Mouse (Mus musculus) thymus, postnatal 4 days (tissue): Measurements from ENCODE around the gene Dscam.

ENCODE experiments used
- DNase-seq: peaks from one replicate; pipeline ENCODE4 v3.0.0; 2021

Gene Dscam

GRCm38 (mm10) chr16:97014343-97014742 is 156.2 kb downstream of the Dscam start:
- no peak for DNase-seq

DNA sequence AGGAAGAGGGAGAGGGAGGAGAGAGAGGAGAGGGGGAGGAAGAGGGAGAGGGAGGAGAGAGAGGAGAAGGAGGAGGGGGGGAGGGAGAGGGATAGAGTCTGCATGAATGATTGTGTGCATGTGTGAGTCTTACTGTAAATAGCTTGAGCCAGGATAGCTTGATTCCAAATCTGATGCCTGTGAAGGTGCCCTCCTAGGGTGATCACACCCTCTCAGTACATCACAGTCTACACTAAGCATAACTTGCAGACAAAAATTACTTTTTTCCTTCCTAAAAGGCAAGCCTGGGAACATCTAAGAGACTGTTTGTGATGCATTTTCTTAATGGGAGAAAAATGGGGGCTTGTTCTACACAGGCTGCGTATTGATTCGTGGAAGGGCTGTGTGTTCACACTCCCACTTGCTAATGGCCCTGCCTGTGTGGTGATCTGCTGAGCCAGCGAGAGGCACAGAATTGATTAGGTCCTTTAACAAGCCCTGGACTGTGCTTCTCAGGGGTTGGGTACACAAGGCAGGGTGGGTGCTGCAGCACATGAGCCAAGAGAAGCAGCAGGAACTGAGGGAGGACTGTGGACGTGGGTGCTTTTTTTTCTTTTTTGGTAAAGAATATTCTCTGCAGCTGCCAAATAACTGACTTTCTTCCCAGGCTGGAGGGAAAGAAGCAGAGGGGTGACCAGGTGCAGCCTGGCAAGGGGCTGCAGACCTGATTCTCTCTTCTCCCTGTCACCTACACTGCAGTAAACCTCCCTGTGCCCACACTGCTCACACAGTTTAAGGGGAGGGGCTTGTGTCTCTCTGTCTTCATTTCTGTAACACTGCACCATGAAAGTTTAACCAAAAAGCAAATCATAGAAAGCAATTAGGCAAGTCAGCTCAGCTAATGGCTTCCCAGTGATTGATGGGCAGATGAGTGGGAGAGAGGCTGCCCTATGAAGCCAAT is 161.2 kb downstream of the Dscam start:
- no peak for DNase-seq

DNA sequence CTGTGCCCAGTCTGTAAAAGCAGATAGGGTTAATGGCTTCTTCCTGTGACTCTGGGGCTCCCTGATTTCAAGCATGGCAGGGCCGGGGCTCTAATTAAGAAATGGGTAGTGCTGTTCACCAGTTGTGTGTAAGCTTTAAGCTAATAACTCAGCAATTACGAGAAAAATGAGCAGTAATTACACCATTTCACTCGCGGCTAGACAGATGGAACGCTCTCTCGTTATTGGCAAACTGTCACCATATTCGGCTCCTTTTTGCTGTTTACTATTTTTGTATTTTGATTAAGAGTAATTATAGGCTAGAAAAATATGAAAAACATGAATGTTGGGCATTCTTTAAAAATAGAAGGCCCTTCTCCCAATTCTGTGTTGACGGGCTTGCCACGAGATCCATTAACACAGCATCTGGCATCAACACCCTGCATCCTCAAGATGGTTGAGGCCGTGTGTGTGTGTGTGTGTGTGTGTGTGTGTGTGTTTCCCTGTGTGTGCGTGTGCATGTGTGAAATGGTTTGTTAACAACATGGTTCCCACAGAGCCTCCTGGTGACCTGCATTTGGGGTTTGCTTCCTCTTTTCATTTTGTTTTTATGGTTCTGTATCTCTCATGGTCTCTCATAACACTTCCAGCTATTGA is 162.5 kb downstream of the Dscam start:
- no peak for DNase-seq

DNA sequence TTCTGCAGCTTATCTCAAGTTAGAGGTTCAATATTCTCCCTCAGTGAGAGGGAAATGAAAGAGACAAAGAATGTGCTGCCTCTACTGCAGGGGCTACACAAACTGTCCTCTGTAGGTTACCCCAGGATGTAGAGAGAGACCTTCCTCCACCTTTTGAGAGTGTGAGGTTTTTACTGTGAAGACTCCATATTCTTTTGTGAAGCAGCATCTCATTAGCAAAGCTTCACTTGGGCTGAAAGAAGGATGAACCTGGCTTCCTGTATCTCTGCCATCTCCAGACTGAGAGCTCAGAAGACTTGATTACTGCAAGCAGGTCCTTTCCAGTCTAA is 163.7 kb downstream of the Dscam start:
- no peak for DNase-seq

DNA sequence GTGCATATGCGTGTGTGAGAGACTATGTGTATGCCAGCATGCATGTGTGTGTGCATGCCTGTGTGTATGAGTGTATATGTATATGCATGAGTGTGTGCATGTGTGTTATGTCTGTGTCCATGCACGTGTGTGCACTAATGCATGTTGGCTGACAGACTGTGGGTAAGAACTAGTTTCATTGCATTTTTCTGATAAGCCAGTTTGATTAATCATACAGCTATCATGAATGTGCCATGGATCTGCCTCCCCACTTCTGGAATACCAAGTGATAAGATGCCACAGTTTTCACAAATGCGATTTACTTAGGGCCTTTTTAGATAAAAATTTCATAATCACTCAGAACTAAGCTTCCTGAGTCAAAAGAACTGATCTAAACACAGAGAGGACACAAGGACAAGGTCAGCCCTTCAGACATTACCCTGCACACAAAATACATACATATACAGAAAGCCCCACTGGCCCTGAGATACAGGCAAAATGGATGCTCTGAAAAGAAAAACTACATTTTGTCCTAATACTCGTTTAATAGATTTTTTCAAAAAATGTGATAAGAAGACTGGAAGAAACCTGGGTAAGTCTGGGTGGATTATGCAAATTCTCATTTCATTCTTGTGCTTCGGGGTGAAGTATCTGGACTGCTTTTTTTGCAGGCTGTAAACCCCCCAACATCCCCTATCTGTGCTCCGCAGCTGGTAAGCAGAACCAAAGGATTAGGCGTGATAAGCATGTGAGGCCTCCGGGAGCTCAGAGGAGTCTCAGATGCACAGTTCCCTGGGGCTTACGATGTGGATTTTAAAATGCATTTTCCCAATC is 164.3 kb downstream of the Dscam start:
- no peak for DNase-seq

DNA sequence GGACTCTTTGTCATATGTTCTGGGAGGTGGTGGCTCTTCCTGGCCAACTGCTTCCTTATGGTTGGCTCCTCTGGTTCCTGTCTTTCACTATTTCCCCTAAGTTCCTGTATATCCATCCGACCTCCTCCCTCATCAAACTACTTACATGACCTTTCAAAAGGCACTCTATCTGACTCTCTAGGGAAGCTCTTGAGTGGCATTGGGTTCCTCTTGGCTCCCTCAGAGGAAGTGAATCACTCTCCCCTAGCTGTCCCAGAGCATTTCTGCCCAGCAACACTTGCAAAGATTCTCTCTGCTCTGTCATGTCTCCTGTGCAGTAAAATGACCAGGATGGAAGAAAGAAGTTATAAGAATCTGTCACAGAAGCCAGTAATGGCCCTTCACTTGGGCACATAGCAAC is 166.6 kb downstream of the Dscam start:
- no peak for DNase-seq

- no peak for DNase-seq
These were observed 167.7 kb downstream of the Dscam start for GRCm38 (mm10) chr16:97002837-97003236.

DNA sequence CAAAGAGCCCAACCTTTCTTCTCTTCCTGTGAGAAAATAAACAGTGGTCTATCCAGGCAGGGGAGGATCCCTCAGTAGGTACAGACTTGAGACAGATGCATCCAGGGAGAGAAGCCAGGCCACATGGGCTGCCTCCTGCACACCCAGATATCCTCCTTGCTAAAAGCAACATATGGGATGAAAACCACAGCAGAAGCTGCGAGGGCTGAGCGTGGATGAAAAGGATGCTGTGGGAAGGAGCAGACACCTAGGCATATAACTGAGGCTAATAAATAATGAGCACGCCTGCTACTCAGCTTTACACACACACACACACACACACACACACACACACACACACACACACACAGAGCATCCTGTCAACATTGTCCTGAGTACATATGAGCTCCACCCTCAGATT is 168.4 kb downstream of the Dscam start:
- no peak for DNase-seq

DNA sequence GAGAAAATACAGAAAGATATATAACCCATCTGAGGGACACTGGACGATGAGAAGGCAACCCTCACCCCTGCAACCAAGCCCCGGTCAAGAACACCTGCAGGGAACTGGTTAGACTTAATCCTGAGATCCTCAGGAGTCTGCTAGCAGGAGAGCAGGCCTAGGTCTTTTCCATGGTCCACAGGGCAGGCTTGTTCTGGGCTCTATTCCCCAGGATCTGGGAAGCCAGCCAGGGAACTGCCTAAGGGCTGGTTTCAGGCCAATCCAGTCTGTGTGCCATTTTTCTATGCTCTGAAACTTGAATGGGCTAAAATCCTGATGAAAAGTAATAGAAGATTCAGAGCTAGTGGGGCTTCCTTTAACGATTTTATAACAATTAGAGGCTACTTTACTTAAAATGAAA is 173.7 kb downstream of the Dscam start:
- no peak for DNase-seq

- no peak for DNase-seq
These were observed 174.7 kb downstream of the Dscam start for GRCm38 (mm10) chr16:96995858-96996257.

GRCm38 (mm10) chr16:96987396-96987795 is 183.2 kb downstream of the Dscam start:
- DNase-seq, result no peak

- DNase-seq, result no peak
These were observed 197.3 kb downstream of the Dscam start for GRCm38 (mm10) chr16:96973300-96973699.

GRCm38 (mm10) chr16:96971768-96972167 is 198.8 kb downstream of the Dscam start:
- no peak for DNase-seq

DNA sequence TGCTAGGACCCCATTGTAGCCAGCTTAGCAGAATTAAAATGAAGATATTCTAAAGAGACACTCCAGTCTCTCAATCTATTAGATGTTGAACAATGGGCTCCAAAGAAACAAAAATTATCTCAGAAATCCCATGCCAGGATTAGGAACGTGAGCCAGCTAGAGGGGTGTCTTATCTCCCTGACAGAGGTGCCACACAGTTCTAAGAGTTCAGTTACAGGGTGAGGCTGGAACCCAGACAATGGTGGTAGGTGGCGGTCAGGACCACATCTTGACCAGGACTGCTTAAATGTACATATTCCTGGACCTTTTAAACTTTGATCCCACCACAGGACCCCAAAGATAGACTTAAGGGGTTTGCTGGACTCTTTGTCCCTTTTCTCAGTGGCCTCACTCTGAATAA is 200.1 kb downstream of the Dscam start:
- DNase-seq, result no peak

- no peak for DNase-seq
These were observed 200.9 kb downstream of the Dscam start for GRCm38 (mm10) chr16:96969643-96970042.

- DNase-seq, result no peak
These were observed 201.6 kb downstream of the Dscam start for GRCm38 (mm10) chr16:96968885-96969480.

DNA sequence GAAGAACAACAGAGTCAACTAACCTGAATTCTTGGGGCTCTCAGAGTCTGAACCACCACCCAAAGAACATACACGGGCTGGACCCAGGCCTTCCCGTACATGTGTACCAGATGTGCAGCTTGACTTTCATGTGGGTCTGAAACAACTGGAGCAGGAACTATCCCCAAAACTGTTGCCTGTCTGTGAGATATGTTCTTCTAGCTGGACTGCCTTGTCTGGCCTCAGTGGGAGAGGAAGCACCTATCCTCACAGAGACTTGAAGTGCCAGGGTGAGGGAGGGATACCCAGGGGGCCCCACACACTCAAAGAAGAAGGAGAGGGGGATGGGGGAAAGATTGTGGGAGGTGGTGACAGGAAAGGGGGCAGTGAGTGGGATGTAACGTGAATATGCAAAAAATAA is 210.9 kb downstream of the Dscam start:
- DNase-seq, result no peak

DNA sequence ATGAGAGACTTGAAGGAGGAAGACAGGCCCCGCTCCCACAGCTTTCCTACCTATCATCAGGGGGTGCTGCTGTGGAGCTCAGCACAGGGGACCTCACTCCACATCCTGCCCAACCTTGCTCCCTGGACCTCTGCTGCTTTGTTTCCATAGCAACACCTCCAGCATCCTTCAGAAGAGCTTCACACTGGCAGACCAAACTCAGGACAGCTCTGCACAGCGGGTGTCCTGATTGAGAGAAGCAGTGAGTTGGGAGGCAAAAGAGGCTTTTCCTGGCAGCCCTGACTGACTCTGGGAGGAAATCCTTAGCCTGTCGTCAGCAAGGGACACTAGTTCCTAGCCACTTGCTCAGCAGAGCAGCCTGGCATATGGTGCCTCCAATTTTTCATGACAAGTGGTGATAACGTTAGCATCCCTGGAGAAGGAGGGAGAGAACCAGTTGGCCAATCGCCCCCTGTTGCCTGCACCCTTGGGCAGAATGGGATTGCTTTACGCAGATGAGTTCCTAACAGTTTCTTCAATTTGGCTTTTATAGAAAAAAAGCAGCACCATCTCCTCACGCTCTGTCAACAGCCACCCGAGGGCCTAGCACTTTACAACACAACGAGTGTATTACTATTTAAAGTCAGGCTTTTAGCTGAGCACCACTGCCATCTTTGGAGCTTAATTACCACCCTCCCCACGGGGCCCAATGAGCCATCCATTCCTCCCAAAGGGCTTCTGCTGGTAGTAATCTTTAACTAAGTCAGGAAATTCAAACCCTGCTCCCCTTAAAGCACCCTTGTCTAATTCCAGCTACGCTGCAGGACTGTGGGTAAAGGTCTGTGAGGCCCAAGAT is 224.9 kb downstream of the Dscam start:
- no peak for DNase-seq

- DNase-seq, result no peak
These were observed 226.9 kb downstream of the Dscam start for GRCm38 (mm10) chr16:96943648-96944047.

- no peak for DNase-seq
These were observed 235.8 kb downstream of the Dscam start for GRCm38 (mm10) chr16:96934795-96935194.

- DNase-seq, result no peak
These were observed 238.3 kb downstream of the Dscam start for GRCm38 (mm10) chr16:96932211-96932610.

- DNase-seq, result no peak
These were observed 238.8 kb downstream of the Dscam start for GRCm38 (mm10) chr16:96931771-96932170.
